Mouse (Mus musculus) layer of hippocampus, adult 8-10 months (tissue): ENCODE results near the gene Rreb1. TPM values are rescaled to one million over a fixed set of nuclear protein-coding genes. Genes with fewer than 3 reads are reported as not detected.
A peak's percentile ranks its signal among the peaks of the same experiment; 100 is the strongest.

Experiments used
- DNase-seq, 2 experiments: peaks; one replicate each; pipeline ENCODE4 v3.0.0; 2022; ENCODE audit warnings: low spot score in 2 of 2
- total RNA-seq, 4 experiments: library from RNA; stranded (reverse); gene quantifications; 2 replicates each; pipeline ENCODE4 v1.2.4; 2022

Gene Rreb1
- total RNA-seq, 4 experiments from 2014 or later = 70.8 to 99.4 (median 89.0) TPM

- DNase-seq = no peak
Measured at GRCm38 (mm10) chr13:37941950-37942886, 164.0 kb downstream of the Rreb1 start.

- no peak for DNase-seq
Measured at GRCm38 (mm10) chr13:37942887-37943331, 164.7 kb downstream of the Rreb1 start.

- DNase-seq = no peak
Measured at GRCm38 (mm10) chr13:37943466-37943865, 165.3 kb downstream of the Rreb1 start.

GRCm38 (mm10) chr13:37944306-37944705, 166.1 kb downstream of the Rreb1 start:
- no peak for DNase-seq

- no peak for DNase-seq
Measured at GRCm38 (mm10) chr13:37945392-37945791, 167.2 kb downstream of the Rreb1 start.

GRCm38 (mm10) chr13:37946734-37947133, 168.5 kb downstream of the Rreb1 start:
- DNase-seq = peak; percentile 48 to 81

- no peak for DNase-seq
Measured at GRCm38 (mm10) chr13:37952981-37953380, 174.8 kb downstream of the Rreb1 start.

- no peak for DNase-seq
Measured at GRCm38 (mm10) chr13:37954318-37954717, 176.1 kb downstream of the Rreb1 start.

- no peak for DNase-seq
Measured at GRCm38 (mm10) chr13:37958498-37959238, 180.5 kb downstream of the Rreb1 start.

GRCm38 (mm10) chr13:37959239-37959907, 181.2 kb downstream of the Rreb1 start:
- no peak for DNase-seq

GRCm38 (mm10) chr13:37959936-37960335, 181.7 kb downstream of the Rreb1 start:
- DNase-seq = no peak

- DNase-seq = no peak
Measured at GRCm38 (mm10) chr13:37962541-37962940, 184.3 kb downstream of the Rreb1 start.

GRCm38 (mm10) chr13:37963354-37964007, 185.3 kb downstream of the Rreb1 start:
- DNase-seq = peak; percentile 61 to 64

- no peak for DNase-seq
Measured at GRCm38 (mm10) chr13:37964128-37965087, 186.2 kb downstream of the Rreb1 start.

GRCm38 (mm10) chr13:37965126-37965914, 187.1 kb downstream of the Rreb1 start:
- DNase-seq = no peak

- no peak for DNase-seq
Measured at GRCm38 (mm10) chr13:37966256-37967051, 188.3 kb downstream of the Rreb1 start.

- DNase-seq = no peak
Measured at GRCm38 (mm10) chr13:37967052-37967437, 188.8 kb downstream of the Rreb1 start.

- no peak for DNase-seq
Measured at GRCm38 (mm10) chr13:37967565-37967964, 189.4 kb downstream of the Rreb1 start.
